8 mouse cellular contexts compared by ENCODE assay signal in genomic region chr1:60745664-60746063, GRCm38 (mm10). TPM values are rescaled to one million over a fixed set of nuclear protein-coding genes. Genes with fewer than 3 reads are reported as not detected.
DNase-seq lines count a peak whose midpoint lies in the region; ATAC-seq lines count a peak whose summit lies in the region.

No protein-coding gene starts in this region.

- no peak for DNase-seq in frontal cortex, postnatal 10 days (ENCODE audit: low spot score in 2 of 2)
- peak; percentile 57 for DNase-seq in 416B (ENCODE audit: low read depth)
- peak; percentile 32 to 50 for DNase-seq in heart, adult 9 months (ENCODE audit: low spot score in 2 of 2)
- DNase-seq in kidney, postnatal 4 days: peak; percentile 71 to 73
- no peak for DNase-seq in spleen, adult 18-20 months
- no peak for DNase-seq in layer of hippocampus, postnatal 25 days (ENCODE audit: extremely low spot score in 1 of 2, low spot score in 1 of 2)
- DNase-seq in adrenal gland, postnatal 4 days (ENCODE audit: low spot score in 2 of 2): no peak

- ATAC-seq in frontal cortex, adult (ENCODE audit: low TSS enrichment): peak; percentile 72

RNA-seq across cellular contexts. Expression of gene Cd28, which starts 29.1 kb away (rescaled TPM):
- under 1 TPM; 0.05 to 0.16 TPM for total RNA-seq in layer of hippocampus, postnatal 25 days (2021)
- total RNA-seq in adrenal gland, postnatal 4 days (2021): under 1 TPM; 0.34 to 0.37 TPM

Comparison
In these comparisons a context has a peak if more than half of its experiments do, and no peak if none do; other contexts are left out.
1. DNase-seq: peak in 416B (single experiment), heart, adult 9 months (2 of 2) and kidney, postnatal 4 days (2 of 2); none in frontal cortex, postnatal 10 days (0 of 2), spleen, adult 18-20 months (0 of 2), layer of hippocampus, postnatal 25 days (0 of 2) and adrenal gland, postnatal 4 days (0 of 2).